Mouse (Mus musculus) thymus, adult 2 months (tissue): ENCODE measurements at regions not wholly inside any gene's neighbourhood (a gene's known extent, or its start where the extent isn't known, plus 50 kb on each side); places are given as distances from the start of the nearest gene placed in this dataset.

Source experiments
- DNase-seq: peaks from one replicate; pipeline ENCODE4 v3.0.0; 2021
- H3K27ac ChIP-seq: fragments of 200-500 bp; 2 replicates; pipeline ENCODE4 v1.5.1; 2012; ENCODE audit warnings: low read length, control low read depth; ENCODE audit not compliant: control insufficient read depth, insufficient read depth
- H3K27me3 ChIP-seq: fragments of 200-500 bp; 2 replicates; pipeline ENCODE4 v1.6.1; 2012; ENCODE audit warnings: mild to moderate bottlenecking, low read length, moderate library complexity, mixed read lengths; ENCODE audit not compliant: control insufficient read depth, insufficient read depth
- H3K36me3 ChIP-seq: fragments of 200-500 bp; 2 replicates; pipeline ENCODE4 v1.6.1; 2012; ENCODE audit warnings: mild to moderate bottlenecking, low read length, moderate library complexity; ENCODE audit not compliant: control insufficient read depth, insufficient read depth
- H3K4me1 ChIP-seq: fragments of 200-500 bp; replicated peaks from 2 replicates; pipeline ENCODE4 v1.6.1; 2012; ENCODE audit warnings: low read length; ENCODE audit not compliant: control insufficient read depth, insufficient read depth
- H3K4me3 ChIP-seq: fragments of 200-500 bp; 2 replicates; pipeline ENCODE4 v1.5.1; 2012; ENCODE audit warnings: mild to moderate bottlenecking, low read length, control low read depth, moderate library complexity; ENCODE audit not compliant: control insufficient read depth, insufficient read depth
- CTCF ChIP-seq: fragments of 200-500 bp; IDR thresholded peaks from 2 replicates; pipeline ENCODE4 v1.5.1; 2012; ENCODE audit warnings: mild to moderate bottlenecking, control low read depth, low read length, moderate library complexity, borderline replicate concordance; ENCODE audit not compliant: control insufficient read depth, poor library complexity, insufficient read depth; ENCODE audit errors: extremely low read depth
- POLR2A ChIP-seq: fragments of 200-500 bp; IDR thresholded peaks from 2 replicates; pipeline ENCODE4 v1.6.1; 2012; ENCODE audit warnings: mild to moderate bottlenecking, low read length, control low read depth, moderate library complexity; ENCODE audit not compliant: control insufficient read depth, poor library complexity, insufficient read depth; ENCODE audit errors: extremely low read depth
- WGBS: fragments of 180-500 bp; shearing (Covaris S2); methylation state at CpG from one replicate; pipeline ENCODE4 v1.1.7; 2018; 5-methylcytosine and 5-hydroxymethylcytosine counted together

- TF ChIP-seq CTCF, result no peak
- no peak for TF ChIP-seq POLR2A
- WGBS, result 15% methylated on average over 8 of the region's 8 CpGs
- Histone ChIP-seq H3K27ac (no peak overlapping the region), H3K27me3 (no peaks in the 10 kb centered on the region), H3K4me3 (no peak overlapping the region), H3K36me3 (no peaks in the 10 kb centered on the region), H3K4me1 (no peaks in the 10 kb centered on the region)
- DNase-seq, result no peak
Measured at GRCm38 (mm10) chr7:130012067-130012466, 420.4 kb downstream of the Wdr11 start.

- TF ChIP-seq POLR2A (no peak), CTCF (no peak)
- no peaks in the 10 kb centered on the region for H3K36me3 ChIP-seq
- no peak overlapping the region for H3K4me3 ChIP-seq
- WGBS, result 93% methylated on average over 6 of the region's 6 CpGs
- H3K27ac ChIP-seq, result no peak overlapping the region
- no peak for DNase-seq
- no peaks in the 10 kb centered on the region for H3K27me3 ChIP-seq
- H3K4me1 ChIP-seq, result no peaks in the 10 kb centered on the region
Measured at GRCm38 (mm10) chr7:130013109-130013508, 421.4 kb downstream of the Wdr11 start.

- no peaks in the 10 kb centered on the region for H3K4me1 ChIP-seq
- no peak overlapping the region for H3K27ac ChIP-seq
- H3K27me3 ChIP-seq, result no peaks in the 10 kb centered on the region
- WGBS, result 91% methylated on average over 10 of the region's 10 CpGs
- TF ChIP-seq CTCF, result no peak
- no peak for TF ChIP-seq POLR2A
- DNase-seq, result no peak
- H3K36me3 ChIP-seq, result no peaks in the 10 kb centered on the region
- no peak overlapping the region for H3K4me3 ChIP-seq
Measured at GRCm38 (mm10) chr7:130014609-130015008, 422.9 kb downstream of the Wdr11 start.

GRCm38 (mm10) chr7:130015375-130016014, 423.8 kb downstream of the Wdr11 start:
- 75% methylated on average over 5 of the region's 5 CpGs for WGBS
- no peak for DNase-seq
- Histone ChIP-seq H3K27me3 (no peaks in the 10 kb centered on the region), H3K36me3 (no peaks in the 10 kb centered on the region), H3K4me3 (no peak overlapping the region), H3K27ac (no peak overlapping the region), H3K4me1 (no peaks in the 10 kb centered on the region)
- TF ChIP-seq POLR2A (no peak), CTCF (no peak)

- no peaks in the 10 kb centered on the region for H3K27me3 ChIP-seq
- WGBS, result 86% methylated on average over 17 of the region's 17 CpGs
- H3K27ac ChIP-seq, result no peak overlapping the region
- DNase-seq, result no peak
- H3K4me1 ChIP-seq, result no peaks in the 10 kb centered on the region
- H3K4me3 ChIP-seq, result no peak overlapping the region
- TF ChIP-seq CTCF (no peak), POLR2A (no peak)
- no peaks in the 10 kb centered on the region for H3K36me3 ChIP-seq
Measured at GRCm38 (mm10) chr7:130016015-130016874, 424.6 kb downstream of the Wdr11 start.

- TF ChIP-seq POLR2A (no peak), CTCF (no peak)
- 84% methylated on average over 4 of the region's 4 CpGs for WGBS
- no peak for DNase-seq
Measured at GRCm38 (mm10) chr7:130018891-130019290, 427.2 kb downstream of the Wdr11 start.

More at GRCm38 (mm10) chr7:130018891-130019290, 427.2 kb downstream of the Wdr11 start:
- Histone ChIP-seq H3K27me3 (no peaks in the 10 kb centered on the region), H3K4me1 (no peaks in the 10 kb centered on the region), H3K4me3 (no peak overlapping the region), H3K36me3 (no peaks in the 10 kb centered on the region), H3K27ac (no peak overlapping the region)
